13 mouse cellular contexts compared by ENCODE assay signal in genomic region chr3:144184918-144185317, GRCm38 (mm10).
"Had no signal": no experiment of that assay in that cellular context is flagged by ENCODE, and none has a peak within 500 bp of the region (broad histone marks: within the 10 kb centered on the region; RNA-seq: fewer than 3 reads in every experiment).

No protein-coding gene starts in this region.

- H3K27me3 ChIP-seq: limb, embryonic 15.5 days; liver, embryonic 13.5 days; lung, embryonic 15.5 days; megakaryocyte, embryonic 14.5 days; midbrain, embryonic 15.5 days; neural tube, embryonic 12.5 days had no signal

- H3K4me1 ChIP-seq: limb, embryonic 15.5 days; liver, embryonic 13.5 days; lung, embryonic 15.5 days; megakaryocyte, embryonic 14.5 days; midbrain, embryonic 15.5 days; neural tube, embryonic 12.5 days had no signal

- DNase-seq: left cerebral cortex, postnatal 4 days; liver, embryonic 13.5 days; liver, postnatal 0 days; lung, postnatal 14 days; thymus, postnatal 4 days had no signal

- H3K9ac ChIP-seq: limb, embryonic 15.5 days; liver, embryonic 13.5 days; liver, postnatal 0 days; lung, embryonic 15.5 days; midbrain, embryonic 15.5 days; neural tube, embryonic 12.5 days had no signal

- ATAC-seq: liver, postnatal 0 days; midbrain, embryonic 15.5 days had no signal

- H3K27ac ChIP-seq: limb, embryonic 15.5 days; liver, embryonic 13.5 days; lung, embryonic 15.5 days; macrophage; midbrain, embryonic 15.5 days; neural tube, embryonic 12.5 days; stomach, postnatal 0 days had no signal

- H3K4me3 ChIP-seq: limb, embryonic 15.5 days; liver, embryonic 13.5 days; lung, embryonic 15.5 days; megakaryocyte, embryonic 14.5 days; midbrain, embryonic 15.5 days; neural tube, embryonic 12.5 days had no signal

- H3K9me3 ChIP-seq: limb, embryonic 15.5 days; liver, embryonic 13.5 days; lung, embryonic 15.5 days; megakaryocyte, embryonic 14.5 days; midbrain, embryonic 15.5 days; neural tube, embryonic 12.5 days had no signal

- H3K4me2 ChIP-seq: limb, embryonic 15.5 days; liver, embryonic 13.5 days; lung, embryonic 15.5 days; midbrain, embryonic 11.5 days; midbrain, embryonic 15.5 days; neural tube, embryonic 12.5 days had no signal
